Mouse (Mus musculus): ENCODE data around the gene Ceacam16. TPM values are rescaled to one million over a fixed set of nuclear protein-coding genes. Genes with fewer than 3 reads are reported as not detected.

Gene Ceacam16
- polyA plus RNA-seq (2015; fragmentation: Nextera tagmentation; extraction: Ambion mirVana): not detected in 2 replicates

DNA sequence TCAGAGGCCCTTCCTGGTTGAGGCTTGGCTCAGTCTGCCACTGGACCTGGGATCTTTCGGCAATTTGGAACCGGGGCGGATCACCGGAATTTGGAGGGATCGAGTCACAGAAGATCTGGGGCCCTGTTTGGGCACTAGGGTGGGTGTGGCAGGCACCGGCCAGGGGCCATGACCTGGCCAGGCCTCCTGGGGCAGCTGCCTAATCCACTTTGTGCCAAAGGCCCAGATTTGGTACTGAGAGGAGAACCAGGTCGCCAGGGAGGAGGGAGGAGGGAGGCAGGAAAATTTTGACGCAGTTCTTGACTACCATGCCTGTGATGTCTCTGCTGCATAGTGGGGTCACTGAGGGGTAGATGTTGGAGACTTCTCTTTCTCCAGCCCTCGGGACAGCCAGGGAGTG, at the start of gene Ceacam16:
Ceacam16 (minus strand) TSS at position 101 of the 400 bp plus-strand sequence.
- WGBS: 81% methylated on average over 9 of the region's 9 CpGs
- Histone ChIP-seq H3K4me2 (replicated peaks; ENCODE audit: low read depth) (no peak within 1 kb of the TSS), H3K9me3 (ENCODE audit: control insufficient read depth, low read length) (no peaks in the 10 kb centered on the region), H3K27ac (replicated peaks) (no peak within 1 kb of the TSS), H3K4me1 (replicated peaks; ENCODE audit: control insufficient read depth, insufficient read depth) (no peaks in the 10 kb centered on the region), H3K36me3 (ENCODE audit: control insufficient read depth, insufficient read depth, low read length) (no peaks in the 10 kb centered on the region), H3K9ac (ENCODE audit: low read length) (no peak within 1 kb of the TSS), H3K4me3 (ENCODE audit: low read depth, low read length) (no peak within 1 kb of the TSS), H3K27me3 (ENCODE audit: control insufficient read depth, insufficient read depth, low read length) (no peaks in the 10 kb centered on the region)
- TF ChIP-seq CTCF (IDR thresholded peaks at IDR 0.05; ENCODE audit: low read depth): no peak
- no peak for TF ChIP-seq EP300 (optimal IDR thresholded peaks at IDR 0.05)
- no peak for DNase-seq (ENCODE audit: low spot score)
- ATAC-seq (ENCODE audit: low FRiP score, low TSS enrichment): no peak

- no peak overlapping the region for H3K4me2 ChIP-seq (replicated peaks; ENCODE audit: low read depth)
- peak; percentile 75 for ATAC-seq (ENCODE audit: low FRiP score, low TSS enrichment)
- H3K9ac ChIP-seq (ENCODE audit: low read length): no peak overlapping the region
- 52% methylated on average over 21 of the region's 21 CpGs for WGBS
- peak; percentile 92 for TF ChIP-seq CTCF (IDR thresholded peaks at IDR 0.05; ENCODE audit: low read depth)
- no peak for TF ChIP-seq EP300 (optimal IDR thresholded peaks at IDR 0.05)
- no peak overlapping the region for H3K27ac ChIP-seq (replicated peaks)
- H3K36me3 ChIP-seq (ENCODE audit: control insufficient read depth, insufficient read depth, low read length): peaks cover 18% of the 10 kb centered on the region
- H3K27me3 ChIP-seq (ENCODE audit: control insufficient read depth, insufficient read depth, low read length): no peaks in the 10 kb centered on the region
- H3K9me3 ChIP-seq (ENCODE audit: control insufficient read depth, low read length): no peaks in the 10 kb centered on the region
- H3K4me3 ChIP-seq (ENCODE audit: low read depth, low read length): no peak overlapping the region
- no peaks in the 10 kb centered on the region for H3K4me1 ChIP-seq (replicated peaks; ENCODE audit: control insufficient read depth, insufficient read depth)
- peak; percentile 85 for DNase-seq (ENCODE audit: low spot score)
Observed at GRCm38 (mm10) chr7:19910421-19911291, 49.6 kb upstream of the Ceacam16 start.

- Histone ChIP-seq H3K36me3 (ENCODE audit: control insufficient read depth, insufficient read depth, low read length) (no peaks in the 10 kb centered on the region), H3K4me3 (ENCODE audit: low read depth, low read length) (no peak overlapping the region), H3K9me3 (ENCODE audit: control insufficient read depth, low read length) (no peaks in the 10 kb centered on the region), H3K4me2 (replicated peaks; ENCODE audit: low read depth) (no peak overlapping the region), H3K9ac (ENCODE audit: low read length) (no peak overlapping the region), H3K27me3 (ENCODE audit: control insufficient read depth, insufficient read depth, low read length) (no peaks in the 10 kb centered on the region), H3K27ac (replicated peaks) (no peak overlapping the region), H3K4me1 (replicated peaks; ENCODE audit: control insufficient read depth, insufficient read depth) (no peaks in the 10 kb centered on the region)
- DNase-seq (ENCODE audit: low spot score) (peak; percentile 71), ATAC-seq (ENCODE audit: low FRiP score, low TSS enrichment) (no peak)
- 44% methylated on average over 8 of the region's 8 CpGs for WGBS
- TF ChIP-seq EP300 (optimal IDR thresholded peaks at IDR 0.05): no peak
- TF ChIP-seq CTCF (IDR thresholded peaks at IDR 0.05; ENCODE audit: low read depth): peak; percentile 84
Observed at GRCm38 (mm10) chr7:19889881-19890280, 28.8 kb upstream of the Ceacam16 start.

DNA sequence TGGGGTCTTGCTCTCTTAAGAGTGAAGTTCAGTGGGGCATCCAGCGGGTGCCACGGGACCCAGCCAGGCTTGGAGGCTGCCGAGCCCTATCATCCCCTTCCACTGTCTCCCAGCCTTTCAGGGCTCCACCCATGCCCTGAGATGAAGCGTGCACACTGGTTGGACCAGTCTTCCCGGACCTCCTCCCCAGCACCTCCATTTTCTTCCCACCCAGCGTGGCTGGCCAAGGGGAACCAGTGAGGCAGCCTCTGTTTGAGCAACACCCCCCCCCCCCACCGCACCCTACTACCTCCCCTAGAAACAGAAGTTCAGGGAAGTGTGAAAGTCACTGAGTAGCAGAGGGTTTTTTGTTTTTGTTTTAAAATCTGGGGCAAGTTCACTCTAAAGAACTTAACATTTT, 26.8 kb upstream of the Ceacam16 start, which contains the start of gene Ceacam19:
Ceacam19 (minus strand) TSS at position 117 of the 400 bp plus-strand sequence.
- no peaks in the 10 kb centered on the region for H3K4me1 ChIP-seq (replicated peaks; ENCODE audit: control insufficient read depth, insufficient read depth)
- ATAC-seq (ENCODE audit: low FRiP score, low TSS enrichment): no peak
- H3K27ac ChIP-seq (replicated peaks): 0 out of 2 replicates have a peak within 1 kb of the TSS, but pooled peaks have one; percentile 40
- no peaks in the 10 kb centered on the region for H3K27me3 ChIP-seq (ENCODE audit: control insufficient read depth, insufficient read depth, low read length)
- 53% methylated on average over 7 of the region's 7 CpGs for WGBS
- no peak within 1 kb of the TSS; the same call in 1 of the 2 replicates for H3K4me3 ChIP-seq (ENCODE audit: low read depth, low read length)
- no peak within 1 kb of the TSS for H3K4me2 ChIP-seq (replicated peaks; ENCODE audit: low read depth)
- no peak within 1 kb of the TSS for H3K9ac ChIP-seq (ENCODE audit: low read length)
- H3K9me3 ChIP-seq (ENCODE audit: control insufficient read depth, low read length): no peaks in the 10 kb centered on the region
- H3K36me3 ChIP-seq (ENCODE audit: control insufficient read depth, insufficient read depth, low read length): no peaks in the 10 kb centered on the region
- DNase-seq (ENCODE audit: low spot score): no peak
- TF ChIP-seq CTCF (IDR thresholded peaks at IDR 0.05; ENCODE audit: low read depth) (no peak), EP300 (optimal IDR thresholded peaks at IDR 0.05) (no peak)

DNA sequence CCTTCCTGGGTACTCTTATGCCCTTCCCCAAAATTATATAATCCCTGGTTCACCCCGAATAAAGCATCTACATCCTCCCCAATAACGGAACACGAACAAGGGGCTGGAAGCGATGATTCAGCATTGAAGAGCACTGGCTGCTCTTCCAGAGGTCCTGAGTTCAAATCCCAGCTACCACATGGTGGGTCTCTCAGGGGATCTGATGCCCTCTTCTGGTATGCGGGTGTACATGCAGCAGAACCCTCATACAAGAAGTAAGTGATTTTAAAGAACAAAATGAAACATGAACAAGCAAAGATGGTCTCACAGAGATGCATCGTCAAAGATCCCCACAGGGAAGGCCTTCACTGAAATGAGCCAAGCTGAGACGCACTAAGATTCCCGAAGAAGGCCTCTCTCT, 19.7 kb upstream of the Ceacam16 start:
- no peaks in the 10 kb centered on the region for H3K9me3 ChIP-seq (ENCODE audit: control insufficient read depth, low read length)
- no peaks in the 10 kb centered on the region for H3K27me3 ChIP-seq (ENCODE audit: control insufficient read depth, insufficient read depth, low read length)
- H3K9ac ChIP-seq (ENCODE audit: low read length): no peak overlapping the region
- DNase-seq (ENCODE audit: low spot score) (no peak), ATAC-seq (ENCODE audit: low FRiP score, low TSS enrichment) (no peak)
- 0 out of 2 replicates have a peak, but pooled peaks cover 2% of the 10 kb centered on the region for H3K4me1 ChIP-seq (replicated peaks; ENCODE audit: control insufficient read depth, insufficient read depth)
- no peaks in the 10 kb centered on the region for H3K36me3 ChIP-seq (ENCODE audit: control insufficient read depth, insufficient read depth, low read length)
- WGBS: 75% methylated on average over 8 of the region's 8 CpGs
- no peak overlapping the region for H3K4me3 ChIP-seq (ENCODE audit: low read depth, low read length)
- H3K4me2 ChIP-seq (replicated peaks; ENCODE audit: low read depth): no peak overlapping the region
- TF ChIP-seq CTCF (IDR thresholded peaks at IDR 0.05; ENCODE audit: low read depth): peak; percentile 37
- no peak for TF ChIP-seq EP300 (optimal IDR thresholded peaks at IDR 0.05)
- no peak overlapping the region for H3K27ac ChIP-seq (replicated peaks)

Measured in stomach, postnatal 0 days (tissue).